Mouse (Mus musculus) MEL (cell line): ENCODE measurements around the gene Renbp.

Experiments
- CTCF ChIP-seq, 3 experiments: IDR thresholded peaks in 2 of 3; conservative IDR thresholded peaks in 1 of 3; 2 replicates each; pipeline ENCODE4 v1.5.1; 2011 to 2012; ENCODE audit warnings: low read length in 3 of 3, low read depth in 2 of 3, mild to moderate bottlenecking in 2 of 3, improper control_type of control experiment in 1 of 3, inconsistent platforms in 1 of 3, mixed read lengths in 1 of 3, moderate library complexity in 1 of 3; ENCODE audit not compliant: control insufficient read depth in 1 of 3, insufficient read depth in 1 of 3, poor library complexity in 1 of 3, severe bottlenecking in 1 of 3
- MAFK ChIP-seq: IDR thresholded peaks from 2 replicates; pipeline ENCODE4 v1.6.1; 2011; ENCODE audit warnings: low read depth, mild to moderate bottlenecking, low read length, improper control_type of control experiment, borderline replicate concordance
- MEF2A ChIP-seq: IDR thresholded peaks from 2 replicates; pipeline ENCODE4 v1.6.1; 2014; ENCODE audit warnings: low read depth, mild to moderate bottlenecking, inconsistent platforms, low read length, improper control_type of control experiment; ENCODE audit not compliant: poor library complexity, insufficient replicate concordance, severe bottlenecking; ENCODE audit errors: extremely low read depth
- NRF1 ChIP-seq: IDR thresholded peaks from 2 replicates; pipeline ENCODE4 v1.6.1; 2014; ENCODE audit warnings: low read depth, mild to moderate bottlenecking, inconsistent platforms, low read length, improper control_type of control experiment, moderate library complexity; ENCODE audit not compliant: poor library complexity, insufficient read depth, severe bottlenecking
- TBP ChIP-seq: IDR thresholded peaks from 2 replicates; pipeline ENCODE4 v1.8.0; 2011; ENCODE audit warnings: low read depth, low read length, improper control_type of control experiment

GRCm38 (mm10) chrX:73941860-73942259 is 11.2 kb upstream of the Renbp start:
- no peak for TF ChIP-seq MAFK
- TF ChIP-seq CTCF (IDR thresholded peaks at IDR 0.05 in 2 of 3, conservative IDR thresholded peaks at IDR 0.05 in 1 of 3; ENCODE audit: control insufficient read depth in 1 of 3, insufficient read depth in 1 of 3, low read depth in 2 of 3, low read length in 3 of 3, poor library complexity in 1 of 3, severe bottlenecking in 1 of 3) = no peak
- TF ChIP-seq NRF1 = no peak
- no peak for TF ChIP-seq MEF2A
- no peak for TF ChIP-seq TBP
